Mouse (Mus musculus) limb, embryonic 15.5 days (tissue): ENCODE results near the gene Grik3. TPM values are rescaled to one million over a fixed set of nuclear protein-coding genes. Genes with fewer than 3 reads are reported as not detected.

Experiments used
- ATAC-seq: fragments of 200-750 bp; cut with Nextera tagmentation; 2 replicates; pipeline ENCODE4 v1.8.0; 2017; ENCODE audit warnings: low read depth, moderate TSS enrichment; ENCODE audit not compliant: insufficient number of reproducible peaks, low FRiP score, low TSS enrichment
- H3K27ac ChIP-seq: fragments of 300-500 bp; sonication (generic); 2 replicates; pipeline ENCODE4 v1.5.1; 2015; ENCODE audit warnings: moderate library complexity, mild to moderate bottlenecking, inconsistent platforms
- H3K27me3 ChIP-seq: fragments of 300-500 bp; sonication (generic); 2 replicates; pipeline ENCODE4 v1.6.1; 2015; ENCODE audit warnings: inconsistent platforms
- H3K36me3 ChIP-seq: fragments of 300-500 bp; sonication (generic); 2 replicates; pipeline ENCODE4 v1.6.1; 2015; ENCODE audit warnings: inconsistent platforms
- H3K4me1 ChIP-seq: fragments of 300-500 bp; sonication (generic); 2 replicates; pipeline ENCODE4 v1.6.1; 2015; ENCODE audit warnings: inconsistent platforms
- H3K4me2 ChIP-seq: fragments of 300-500 bp; sonication (generic); 2 replicates; pipeline ENCODE4 v1.6.1; 2015; ENCODE audit warnings: mild to moderate bottlenecking, inconsistent platforms
- H3K4me3 ChIP-seq: fragments of 300-500 bp; sonication (generic); 2 replicates; pipeline ENCODE4 v1.5.1; 2015; ENCODE audit warnings: mild to moderate bottlenecking, inconsistent platforms
- H3K9ac ChIP-seq: fragments of 300-500 bp; sonication (generic); 2 replicates; pipeline ENCODE4 v1.6.1; 2015; ENCODE audit warnings: inconsistent platforms
- H3K9me3 ChIP-seq: fragments of 300-500 bp; sonication (generic); 2 replicates; pipeline ENCODE4 v1.6.1; 2016; ENCODE audit warnings: inconsistent platforms
- WGBS: fragments of 180-500 bp; shearing (Covaris S2); methylation state at CpG from one replicate; pipeline ENCODE4 v1.1.7; 2015; 5-methylcytosine and 5-hydroxymethylcytosine counted together
- polyA plus RNA-seq: library from polyadenylated mRNA; unstranded; fragments of >200 nt; fragmentation: Nextera tagmentation; extraction: Ambion mirVana; gene quantifications from 2 replicates; pipeline ENCODE4 v1.2.1, GENCODE M21; 2015

Gene Grik3
- polyA plus RNA-seq, 1 experiment from 2014 or later, result 0.38 TPM

DNA sequence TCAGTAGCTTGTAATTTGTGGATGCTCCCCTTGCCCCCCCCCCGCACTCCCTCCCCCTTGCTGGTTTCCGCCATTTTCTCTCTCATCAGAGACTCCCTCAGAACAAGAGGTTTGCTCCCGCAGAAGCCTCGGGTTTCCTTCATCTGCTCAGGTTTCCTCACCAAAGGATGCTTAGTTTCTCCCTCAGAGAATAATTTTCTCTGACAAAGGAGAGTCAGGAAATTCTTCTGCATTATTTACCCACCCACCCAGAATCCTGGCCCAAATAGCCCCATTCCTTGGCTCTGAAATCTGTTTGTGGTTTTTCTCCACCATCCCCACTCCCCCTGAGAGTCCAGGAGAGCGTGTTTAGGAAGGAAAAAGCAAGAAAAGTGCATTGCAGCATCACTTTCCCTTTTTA lies 89.8 kb downstream of the Grik3 start:
- ATAC-seq, result no peak
- H3K4me1 ChIP-seq, result no peaks in the 10 kb centered on the region
- no peaks in the 10 kb centered on the region for H3K36me3 ChIP-seq
- H3K27me3 ChIP-seq, result 0 out of 2 replicates have a peak, but pooled peaks cover 28% of the 10 kb centered on the region
- H3K9me3 ChIP-seq, result no peaks in the 10 kb centered on the region
- H3K4me2 ChIP-seq, result no peak overlapping the region
- no peak overlapping the region for H3K4me3 ChIP-seq
- WGBS, result 28% methylated on average over 5 of the region's 5 CpGs
- no peak overlapping the region for H3K27ac ChIP-seq
- no peak overlapping the region for H3K9ac ChIP-seq

DNA sequence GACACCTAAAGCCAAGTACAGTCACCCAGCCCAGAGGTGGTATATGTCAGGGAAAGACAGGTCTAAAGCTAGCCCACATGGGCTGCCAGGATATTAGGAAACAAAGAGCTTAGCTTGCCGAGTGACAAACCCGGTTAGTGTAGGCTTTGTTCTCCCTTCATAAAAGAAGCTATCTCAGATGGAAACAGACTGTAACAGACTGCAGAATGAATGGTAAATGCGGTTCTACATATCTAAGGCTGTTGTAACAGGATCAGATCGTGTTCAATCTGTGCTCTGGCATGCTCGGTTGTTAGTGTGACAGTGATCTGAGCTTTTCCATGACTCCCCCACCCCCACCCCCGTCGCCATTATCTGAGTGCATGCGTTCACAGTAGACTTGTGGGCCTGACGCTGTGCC lies 92.8 kb downstream of the Grik3 start:
- ATAC-seq, result no peak
- H3K9me3 ChIP-seq, result no peaks in the 10 kb centered on the region
- H3K27ac ChIP-seq, result no peak overlapping the region
- H3K4me1 ChIP-seq, result no peaks in the 10 kb centered on the region
- H3K36me3 ChIP-seq, result no peaks in the 10 kb centered on the region
- no peak overlapping the region for H3K4me2 ChIP-seq
- WGBS, result 79% methylated on average over 9 of the region's 9 CpGs
- no peak overlapping the region for H3K9ac ChIP-seq
- H3K4me3 ChIP-seq, result no peak overlapping the region
- peaks cover 40% of the 10 kb centered on the region for H3K27me3 ChIP-seq

DNA sequence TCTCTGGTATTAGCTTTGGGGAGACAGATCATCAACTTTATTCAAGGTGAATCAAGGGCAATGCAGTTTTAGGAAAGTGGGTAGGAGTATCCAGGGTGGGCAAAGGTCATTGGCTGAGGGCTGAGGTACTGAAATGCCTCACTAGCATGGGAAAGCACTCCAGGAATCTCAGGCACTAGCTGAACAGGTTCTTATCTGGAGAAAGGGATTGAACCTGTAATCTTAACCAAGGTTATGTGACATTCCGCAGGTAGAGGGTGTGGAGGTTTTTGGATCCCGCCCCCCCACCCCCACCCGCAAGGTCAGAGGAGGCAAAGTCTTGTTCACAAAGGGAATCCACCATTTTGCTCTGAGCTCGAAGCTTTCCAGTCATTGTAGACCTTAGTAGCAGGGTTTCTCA lies 93.4 kb downstream of the Grik3 start:
- Histone ChIP-seq H3K27ac (no peak overlapping the region), H3K4me2 (no peak overlapping the region), H3K27me3 (peaks cover 42% of the 10 kb centered on the region), H3K9me3 (no peaks in the 10 kb centered on the region), H3K4me3 (no peak overlapping the region), H3K9ac (no peak overlapping the region), H3K4me1 (no peaks in the 10 kb centered on the region), H3K36me3 (no peaks in the 10 kb centered on the region)
- ATAC-seq, result no peak
- WGBS, result 64% methylated on average over 4 of the region's 4 CpGs

DNA sequence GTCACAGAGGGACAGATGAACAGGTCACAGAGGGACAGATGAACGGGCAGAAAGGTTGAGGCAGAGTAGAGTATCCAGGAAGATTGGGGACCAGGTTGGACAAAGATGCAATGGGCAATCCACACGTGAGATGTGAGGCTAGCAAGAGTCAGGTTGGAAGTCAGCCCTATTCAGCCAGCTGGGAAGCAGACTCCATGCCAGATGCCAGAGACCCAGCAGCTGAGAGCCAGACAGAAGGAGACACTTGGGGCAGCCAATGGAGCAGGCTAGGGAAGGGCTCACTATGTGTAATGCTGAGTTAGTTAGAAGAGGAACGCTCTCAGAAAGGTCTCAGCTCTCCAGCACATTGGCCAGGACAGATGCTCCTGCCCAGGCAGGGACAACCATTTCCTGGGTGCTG lies 94.2 kb downstream of the Grik3 start:
- no peaks in the 10 kb centered on the region for H3K4me1 ChIP-seq
- 80% methylated on average over 3 of the region's 3 CpGs for WGBS
- no peak for ATAC-seq
- no peaks in the 10 kb centered on the region for H3K36me3 ChIP-seq
- H3K4me2 ChIP-seq, result no peak overlapping the region
- no peaks in the 10 kb centered on the region for H3K9me3 ChIP-seq
- H3K4me3 ChIP-seq, result no peak overlapping the region
- H3K27ac ChIP-seq, result no peak overlapping the region
- H3K9ac ChIP-seq, result no peak overlapping the region
- H3K27me3 ChIP-seq, result peaks cover 43% of the 10 kb centered on the region

DNA sequence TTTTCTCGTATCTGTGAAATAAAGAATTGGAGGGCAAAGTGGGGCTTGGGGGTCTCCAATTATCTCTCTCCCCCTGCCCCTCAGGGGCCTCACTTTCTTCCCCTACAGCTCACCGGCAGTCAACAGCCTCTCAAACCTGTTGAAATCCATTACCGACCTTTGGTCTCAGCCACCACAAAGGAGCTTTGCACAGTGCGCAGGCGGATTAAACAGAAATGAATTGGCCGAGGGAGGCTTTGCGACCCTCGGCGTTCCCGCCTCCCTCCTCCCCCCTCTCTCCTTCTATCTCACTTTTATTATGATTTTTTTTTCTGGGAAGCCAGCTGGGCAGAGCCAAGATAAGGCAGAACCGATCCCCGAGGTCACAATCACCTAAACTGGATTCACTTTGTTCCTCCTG lies 97.1 kb downstream of the Grik3 start:
- Histone ChIP-seq H3K36me3 (no peaks in the 10 kb centered on the region), H3K27ac (no peak overlapping the region), H3K9me3 (no peaks in the 10 kb centered on the region), H3K4me1 (peaks cover 6% of the 10 kb centered on the region; the same call in 1 of the 2 replicates), H3K9ac (no peak overlapping the region), H3K4me3 (no peak overlapping the region), H3K4me2 (no peak overlapping the region), H3K27me3 (peaks cover 55% of the 10 kb centered on the region)
- no peak for ATAC-seq
- 20% methylated on average over 12 of the region's 12 CpGs for WGBS

DNA sequence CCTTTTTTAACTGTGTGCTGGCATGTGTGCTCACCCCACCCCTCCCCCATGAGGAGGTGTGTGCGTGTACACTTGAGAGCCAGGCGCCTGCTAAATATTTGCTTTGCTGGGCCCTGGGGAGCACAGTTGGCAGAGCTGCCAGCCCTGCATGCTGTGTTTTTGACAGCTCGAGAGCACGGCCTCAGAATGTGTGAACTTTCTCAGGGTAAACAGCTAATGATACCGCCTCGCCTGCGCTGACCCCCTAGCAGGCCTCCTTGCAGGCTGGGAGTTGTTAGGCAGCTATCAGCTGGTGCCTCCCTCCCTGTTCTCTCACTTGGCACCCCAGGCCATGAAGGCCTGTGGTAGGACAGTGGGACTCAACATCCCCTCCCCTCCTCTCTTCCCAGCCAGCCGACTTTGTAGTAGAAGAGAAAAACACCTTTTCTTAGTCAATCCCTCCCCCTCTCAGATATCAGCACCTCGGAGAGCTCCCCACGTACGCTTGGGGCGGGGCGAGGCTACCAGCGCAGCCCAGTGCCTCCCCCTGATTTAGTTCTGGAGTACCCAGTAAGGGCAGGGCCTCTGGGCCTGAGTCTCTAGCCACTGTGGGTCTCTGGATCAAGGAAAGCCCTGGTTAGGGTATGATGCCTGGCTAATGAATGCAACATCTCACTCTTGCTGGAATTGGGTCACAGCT lies 99.9 kb downstream of the Grik3 start:
- peaks cover 6% of the 10 kb centered on the region; the same call in 1 of the 2 replicates for H3K4me1 ChIP-seq
- H3K27me3 ChIP-seq, result peaks cover 71% of the 10 kb centered on the region
- H3K9me3 ChIP-seq, result no peaks in the 10 kb centered on the region
- H3K9ac ChIP-seq, result no peak overlapping the region
- H3K36me3 ChIP-seq, result no peaks in the 10 kb centered on the region
- no peak overlapping the region for H3K4me3 ChIP-seq
- no peak overlapping the region for H3K4me2 ChIP-seq
- WGBS, result 3% methylated on average over 14 of the region's 14 CpGs
- no peak overlapping the region for H3K27ac ChIP-seq
- ATAC-seq, result no peak

DNA sequence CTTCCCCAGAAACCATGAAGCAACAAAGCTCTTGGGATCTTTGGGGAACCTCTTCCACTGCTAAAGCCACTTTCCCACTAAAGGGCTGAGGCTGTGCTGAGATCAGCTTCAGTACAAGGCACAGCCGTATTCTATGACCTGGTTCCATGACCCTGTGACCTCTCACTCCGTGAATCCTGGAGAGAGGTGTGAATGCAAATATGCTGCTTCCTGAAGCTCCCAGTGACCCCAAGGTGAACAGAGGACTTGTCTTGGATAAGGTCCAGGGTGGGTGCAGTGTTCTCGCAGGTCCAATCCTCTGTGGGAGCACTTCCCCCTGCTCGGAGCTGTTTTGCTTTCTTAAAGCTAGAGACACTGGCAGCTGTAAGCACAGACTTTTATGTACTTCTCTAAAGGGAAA lies 102.2 kb downstream of the Grik3 start:
- H3K27me3 ChIP-seq, result peaks cover 71% of the 10 kb centered on the region
- H3K4me1 ChIP-seq, result peaks cover 10% of the 10 kb centered on the region; the same call in 1 of the 2 replicates
- ATAC-seq, result no peak
- H3K4me2 ChIP-seq, result no peak overlapping the region
- no peak overlapping the region for H3K4me3 ChIP-seq
- no peaks in the 10 kb centered on the region for H3K9me3 ChIP-seq
- 23% methylated on average over 4 of the region's 4 CpGs for WGBS
- H3K36me3 ChIP-seq, result no peaks in the 10 kb centered on the region
- no peak overlapping the region for H3K27ac ChIP-seq
- no peak overlapping the region for H3K9ac ChIP-seq

DNA sequence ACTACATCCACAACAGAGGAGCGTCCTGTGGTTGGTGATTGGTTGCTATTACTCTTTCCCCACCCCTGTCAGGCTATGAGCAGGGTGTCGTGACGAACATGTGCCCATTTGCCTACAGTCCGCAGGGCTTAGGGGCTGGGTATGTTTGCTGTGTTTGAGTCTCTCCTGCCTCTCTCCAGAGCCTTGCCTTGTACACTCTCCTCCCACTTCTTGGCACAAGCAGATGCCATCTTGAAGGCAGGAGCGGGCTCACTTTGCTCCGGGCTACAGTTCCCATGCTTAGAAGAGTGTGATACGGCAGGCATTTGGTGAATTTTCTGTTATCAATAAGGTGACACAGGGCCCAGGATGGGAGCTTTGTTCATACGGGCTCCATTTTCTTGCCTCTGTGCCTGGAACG lies 104.5 kb downstream of the Grik3 start:
- no peak for ATAC-seq
- no peak overlapping the region for H3K4me2 ChIP-seq
- H3K9ac ChIP-seq, result no peak overlapping the region
- no peak overlapping the region for H3K4me3 ChIP-seq
- H3K36me3 ChIP-seq, result no peaks in the 10 kb centered on the region
- 84% methylated on average over 9 of the region's 9 CpGs for WGBS
- no peaks in the 10 kb centered on the region for H3K9me3 ChIP-seq
- peaks cover 9% of the 10 kb centered on the region; the same call in 1 of the 2 replicates for H3K4me1 ChIP-seq
- H3K27me3 ChIP-seq, result peaks cover 60% of the 10 kb centered on the region
- H3K27ac ChIP-seq, result no peak overlapping the region

DNA sequence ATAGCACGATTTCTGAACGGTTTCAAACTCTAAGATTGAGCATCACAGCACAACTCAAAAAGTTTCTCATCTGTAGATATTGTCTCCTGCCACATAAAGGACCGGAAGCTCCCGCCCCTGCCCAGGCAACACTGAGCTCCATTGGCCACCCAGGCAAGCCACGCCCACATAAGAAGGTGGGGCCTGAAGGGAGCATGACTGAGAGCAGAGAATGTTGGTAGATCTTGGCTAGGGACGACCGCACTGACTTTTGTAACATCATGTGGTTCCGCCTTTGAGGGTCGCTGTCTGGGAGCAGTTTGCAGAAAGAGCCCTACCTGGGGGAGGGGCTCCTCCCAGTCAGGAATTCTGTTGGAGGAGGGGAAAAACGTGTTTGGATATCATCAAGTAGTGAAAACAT lies 108.2 kb downstream of the Grik3 start:
- Histone ChIP-seq H3K4me3 (no peak overlapping the region), H3K27ac (no peak overlapping the region), H3K9ac (no peak overlapping the region), H3K27me3 (peaks cover 54% of the 10 kb centered on the region), H3K36me3 (no peaks in the 10 kb centered on the region), H3K4me2 (no peak overlapping the region), H3K4me1 (peaks cover 7% of the 10 kb centered on the region; the same call in 1 of the 2 replicates), H3K9me3 (no peaks in the 10 kb centered on the region)
- WGBS, result 37% methylated on average over 10 of the region's 10 CpGs
- ATAC-seq, result no peak

DNA sequence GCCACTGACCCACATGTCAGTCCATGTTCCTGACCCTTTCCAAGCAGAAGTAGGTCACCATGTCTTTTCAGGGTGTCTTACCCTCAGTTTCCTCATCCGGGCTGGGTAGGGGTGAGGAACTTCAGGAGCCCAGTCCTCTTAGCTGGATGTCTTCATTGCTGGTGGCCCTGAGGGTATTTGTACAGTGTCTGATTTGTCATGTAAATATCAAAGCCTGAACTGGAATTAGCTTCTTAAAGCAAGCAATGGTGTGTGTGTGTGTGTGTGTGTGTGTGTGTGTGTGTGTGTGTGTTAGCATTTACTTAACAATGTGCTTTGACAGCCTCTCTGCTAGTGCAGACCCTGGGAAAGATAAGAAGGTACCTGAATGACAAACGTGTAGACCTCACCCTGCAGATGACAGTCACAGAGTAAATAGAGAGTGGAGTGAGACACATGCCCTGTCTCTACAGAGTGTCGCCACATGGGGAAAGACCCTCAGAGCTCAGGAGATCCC lies 109.1 kb downstream of the Grik3 start:
- H3K9me3 ChIP-seq, result no peaks in the 10 kb centered on the region
- no peak overlapping the region for H3K4me3 ChIP-seq
- no peak overlapping the region for H3K27ac ChIP-seq
- peaks cover 7% of the 10 kb centered on the region; the same call in 1 of the 2 replicates for H3K4me1 ChIP-seq
- no peak for ATAC-seq
- H3K9ac ChIP-seq, result no peak overlapping the region
- H3K36me3 ChIP-seq, result no peaks in the 10 kb centered on the region
- H3K27me3 ChIP-seq, result peaks cover 50% of the 10 kb centered on the region
- 68% methylated on average over 3 of the region's 3 CpGs for WGBS
- H3K4me2 ChIP-seq, result no peak overlapping the region

DNA sequence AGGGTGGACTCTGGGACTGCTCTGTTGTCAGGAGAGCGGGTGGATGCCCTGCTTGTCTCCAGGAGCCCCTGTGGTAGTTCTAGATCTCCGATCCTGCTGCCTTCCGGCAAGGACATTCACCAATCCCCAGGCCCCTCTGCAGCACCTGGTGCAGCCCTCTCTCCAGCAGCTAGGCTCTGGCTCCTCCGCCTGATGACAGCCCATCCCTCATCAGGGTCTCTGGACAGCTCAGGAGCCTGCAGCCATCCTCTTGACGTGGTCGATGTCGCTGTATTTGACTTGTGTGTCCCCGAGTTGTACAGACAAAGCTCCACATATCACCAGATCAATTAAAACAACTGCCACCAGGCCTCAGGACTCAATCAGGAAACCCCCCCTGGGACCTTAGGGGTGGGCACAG lies 110.1 kb downstream of the Grik3 start:
- no peak overlapping the region for H3K9ac ChIP-seq
- no peak for ATAC-seq
- 63% methylated on average over 8 of the region's 8 CpGs for WGBS
- H3K4me1 ChIP-seq, result peaks cover 7% of the 10 kb centered on the region; the same call in 1 of the 2 replicates
- H3K4me3 ChIP-seq, result no peak overlapping the region
- H3K27me3 ChIP-seq, result peaks cover 42% of the 10 kb centered on the region
- H3K27ac ChIP-seq, result no peak overlapping the region
- H3K36me3 ChIP-seq, result no peaks in the 10 kb centered on the region
- H3K9me3 ChIP-seq, result no peaks in the 10 kb centered on the region
- H3K4me2 ChIP-seq, result no peak overlapping the region

DNA sequence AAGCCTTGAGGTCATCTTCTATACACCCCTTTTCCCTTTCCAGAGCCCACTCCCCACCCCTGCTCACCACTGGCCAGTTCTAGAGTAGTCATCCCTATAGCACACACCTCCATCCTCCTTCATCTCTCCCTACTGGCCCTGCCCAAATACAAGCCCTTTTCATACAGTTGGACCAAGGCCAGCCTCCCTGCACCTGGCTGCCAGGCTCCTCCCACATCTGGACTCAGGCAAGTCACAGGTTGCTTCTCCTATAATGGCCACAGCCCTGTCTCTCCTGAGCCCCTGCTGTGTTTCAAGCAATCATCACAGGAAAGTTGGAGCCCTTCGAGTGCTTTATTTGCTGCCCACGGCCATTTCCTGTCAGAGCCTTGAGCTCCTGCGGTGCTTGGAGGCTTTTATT lies 110.8 kb downstream of the Grik3 start:
- no peak overlapping the region for H3K9ac ChIP-seq
- no peak overlapping the region for H3K4me2 ChIP-seq
- no peaks in the 10 kb centered on the region for H3K9me3 ChIP-seq
- no peak for ATAC-seq
- H3K4me1 ChIP-seq, result peaks cover 5% of the 10 kb centered on the region; the same call in 1 of the 2 replicates
- no peak overlapping the region for H3K27ac ChIP-seq
- H3K27me3 ChIP-seq, result peaks cover 38% of the 10 kb centered on the region
- H3K4me3 ChIP-seq, result no peak overlapping the region
- WGBS, result under 1% methylated on average over 3 of the region's 3 CpGs
- no peaks in the 10 kb centered on the region for H3K36me3 ChIP-seq
